Mouse (Mus musculus): ENCODE measurements around the gene Cbr2. TPM values are rescaled to one million over a fixed set of nuclear protein-coding genes. Genes with fewer than 3 reads are reported as not detected.
"Not testable (repeated sequence)": the region's sequence is repeated elsewhere in the genome, so short reads cannot be mapped to it uniquely, and the experiment has no call there.

Cbr2 gene
- polyA plus RNA-seq, 1 experiment = 30.7 TPM

- Histone ChIP-seq H3K4me1 (ENCODE audit: control insufficient read depth, insufficient read depth, low read length) (peaks cover 6% of the 10 kb centered on the region), H3K27ac (ENCODE audit: insufficient read depth, low read length) (no peak overlapping the region), H3K4me3 (ENCODE audit: insufficient read depth, low read length) (no peak overlapping the region)
- no peak for TF ChIP-seq POLR2A (IDR thresholded peaks at IDR 0.05; ENCODE audit: low read depth, low read length)
- no peak for TF ChIP-seq CTCF (IDR thresholded peaks at IDR 0.05; ENCODE audit: borderline replicate concordance, insufficient read depth, low read length)
Measured at GRCm38 (mm10) chr11:120730331-120730870, 1.5 kb downstream of the Cbr2 start.

DNA sequence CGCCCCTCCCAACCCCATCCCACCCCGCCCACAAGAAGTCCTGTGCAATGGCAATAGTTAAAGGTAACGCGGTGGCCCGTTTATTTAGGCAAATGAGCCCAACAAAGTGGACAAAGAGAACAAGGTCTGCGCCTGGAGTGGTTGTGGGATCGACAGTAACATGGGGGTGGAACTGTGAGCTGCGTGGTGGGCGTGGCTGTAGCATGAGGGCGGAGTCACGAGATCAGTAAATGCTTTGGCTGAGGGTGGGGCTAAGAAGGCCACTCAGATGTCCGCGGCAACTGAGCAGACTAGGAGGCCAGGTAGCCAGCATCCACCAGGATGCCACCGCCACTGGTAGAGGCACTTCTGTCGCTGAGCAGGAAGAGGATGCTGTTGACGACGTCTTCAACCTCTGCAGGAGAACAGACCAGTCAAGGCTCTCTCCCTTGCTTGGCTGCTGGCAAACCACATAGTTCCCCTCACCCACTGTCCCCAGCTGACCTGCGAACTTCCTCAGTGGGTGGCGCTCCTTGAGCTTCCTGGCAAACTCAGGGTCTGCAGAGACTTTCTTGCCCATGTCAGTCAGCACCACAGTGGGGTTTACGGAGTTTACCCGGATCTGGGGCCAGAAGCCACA, 2.4 kb downstream of the Cbr2 start:
- H3K27ac ChIP-seq (ENCODE audit: insufficient read depth, low read length); H3K4me1 ChIP-seq (ENCODE audit: control insufficient read depth, insufficient read depth, low read length); H3K4me3 ChIP-seq (ENCODE audit: insufficient read depth, low read length): not testable (repeated sequence)

DNA sequence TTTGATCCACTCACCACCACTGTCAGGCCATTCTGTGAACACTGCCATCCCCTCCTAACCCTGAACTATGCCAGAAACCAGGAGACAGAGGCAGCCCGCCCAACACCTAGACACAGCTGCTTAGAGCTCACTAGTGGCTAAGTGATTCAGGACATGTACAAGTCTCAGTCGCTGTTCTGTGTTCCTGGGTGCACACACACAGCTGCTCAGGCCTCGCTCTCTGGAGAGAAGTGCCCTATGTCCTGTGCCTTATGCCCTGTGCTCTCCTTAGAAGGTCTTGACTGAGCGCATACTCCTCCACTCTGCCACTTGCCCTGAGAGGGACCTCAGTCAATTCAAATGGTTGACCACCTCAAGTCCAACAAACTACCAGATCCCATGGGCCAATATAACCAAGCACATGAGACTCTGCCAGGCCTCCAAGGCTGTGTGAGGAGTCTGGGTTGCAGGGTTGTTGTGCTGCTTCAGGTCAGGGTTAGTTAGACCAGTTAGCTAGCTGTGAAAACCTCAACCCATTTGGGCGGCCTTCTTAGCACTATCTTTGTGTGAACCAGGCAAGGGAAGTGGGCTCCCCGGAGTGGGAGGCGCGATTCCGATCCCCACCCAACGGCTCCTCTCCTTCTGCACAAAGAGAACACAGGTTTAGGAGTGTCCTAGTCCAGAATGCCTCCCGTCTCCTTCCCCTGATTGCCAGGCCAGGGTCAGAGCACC, 3.2 kb downstream of the Cbr2 start:
- Histone ChIP-seq H3K4me3 (ENCODE audit: insufficient read depth, low read length) (no peak overlapping the region), H3K27ac (ENCODE audit: insufficient read depth, low read length) (no peak overlapping the region), H3K4me1 (ENCODE audit: control insufficient read depth, insufficient read depth, low read length) (peaks cover 6% of the 10 kb centered on the region)
- TF ChIP-seq CTCF (IDR thresholded peaks at IDR 0.05; ENCODE audit: borderline replicate concordance, insufficient read depth, low read length) (no peak), POLR2A (IDR thresholded peaks at IDR 0.05; ENCODE audit: low read depth, low read length) (no peak)

DNA sequence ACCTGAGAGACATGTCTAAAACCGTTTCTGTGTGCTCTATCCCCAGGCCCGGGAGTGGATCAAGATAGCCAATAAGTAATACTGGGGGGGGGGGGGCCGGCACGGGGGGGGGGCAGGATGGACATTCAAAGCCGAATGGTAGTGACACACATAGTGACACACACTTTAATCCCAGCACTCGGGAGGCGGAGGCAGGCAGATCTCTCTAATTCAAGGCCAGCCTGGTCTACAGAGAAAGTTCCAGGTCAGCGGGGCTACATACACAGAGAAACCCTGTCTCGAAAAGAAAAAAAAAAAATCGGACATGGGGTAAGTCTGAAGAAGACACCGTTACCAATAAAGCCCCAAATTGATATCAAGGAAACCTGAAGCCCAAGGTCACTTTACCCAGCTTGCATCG, 4.3 kb downstream of the Cbr2 start:
- Histone ChIP-seq H3K4me1 (ENCODE audit: control insufficient read depth, insufficient read depth, low read length) (peaks cover 3% of the 10 kb centered on the region; the same call in 1 of the 2 replicates), H3K4me3 (ENCODE audit: insufficient read depth, low read length) (no peak overlapping the region), H3K27ac (ENCODE audit: insufficient read depth, low read length) (no peak overlapping the region)
- TF ChIP-seq POLR2A (IDR thresholded peaks at IDR 0.05; ENCODE audit: low read depth, low read length) = no peak
- no peak for TF ChIP-seq CTCF (IDR thresholded peaks at IDR 0.05; ENCODE audit: borderline replicate concordance, insufficient read depth, low read length)

- Histone ChIP-seq H3K4me1 (ENCODE audit: control insufficient read depth, insufficient read depth, low read length) (peaks cover 3% of the 10 kb centered on the region; the same call in 1 of the 2 replicates), H3K27ac (ENCODE audit: insufficient read depth, low read length) (no peak within 1 kb of the TSS), H3K4me3 (ENCODE audit: insufficient read depth, low read length) (peak within 1 kb of the TSS; percentile 60)
- TF ChIP-seq CTCF (IDR thresholded peaks at IDR 0.05; ENCODE audit: borderline replicate concordance, insufficient read depth, low read length) = peak; percentile 32; the same call in 1 of the 2 replicates
- peak; percentile 94 for TF ChIP-seq POLR2A (IDR thresholded peaks at IDR 0.05; ENCODE audit: low read depth, low read length)
Measured at GRCm38 (mm10) chr11:120727169-120727527, 4.8 kb downstream of the Cbr2 start, which contains the start of gene Dcxr. Gene Dcxr, minus strand, starts transcription at chr11:120727281.

DNA sequence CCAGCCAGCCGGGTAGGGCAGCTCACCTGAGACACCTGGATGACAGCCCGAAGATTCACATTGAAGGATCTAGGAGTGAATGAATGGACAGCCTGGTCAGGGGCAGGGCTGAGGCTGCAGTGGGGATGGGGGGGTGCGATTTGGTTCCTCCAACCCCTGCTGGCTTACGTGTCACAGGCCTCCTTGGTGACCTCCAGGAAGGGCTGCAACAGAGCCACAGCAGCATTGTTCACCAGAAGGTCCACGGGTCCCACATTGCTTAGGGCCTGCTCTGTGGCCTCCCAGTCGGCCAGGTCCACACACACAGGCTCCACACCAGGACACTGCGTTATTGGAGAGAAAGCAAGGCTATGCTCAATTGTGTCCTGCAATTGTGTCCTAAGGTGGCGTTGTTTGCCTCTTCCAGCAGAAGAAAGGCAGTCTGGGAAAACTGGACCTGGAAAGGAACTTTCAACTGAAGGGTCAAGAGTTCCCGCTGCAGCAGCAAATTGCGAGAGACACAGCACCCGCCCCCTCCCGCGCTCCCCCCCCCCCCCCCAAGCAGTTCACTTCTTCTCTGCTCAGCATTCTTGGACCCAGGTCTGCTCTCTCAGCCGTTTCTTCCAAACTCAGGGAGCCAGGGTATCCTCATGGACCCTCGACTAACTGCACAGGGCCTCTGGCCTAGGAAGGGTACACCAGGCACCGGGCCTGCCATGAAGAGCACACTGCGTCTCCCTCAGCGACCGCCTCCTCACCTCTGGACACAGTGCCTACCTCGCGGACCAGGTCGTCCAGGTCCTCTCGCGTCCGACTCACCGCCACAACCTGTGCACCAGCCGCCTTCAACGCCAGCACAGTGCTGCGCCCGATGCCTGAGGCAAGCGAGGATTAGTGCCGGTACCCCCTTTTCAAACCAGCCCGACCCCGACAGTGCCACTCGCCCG, 5.4 kb downstream of the Cbr2 start:
- peak overlapping the region; percentile 60 for H3K4me3 ChIP-seq (ENCODE audit: insufficient read depth, low read length)
- peaks cover 2% of the 10 kb centered on the region; the same call in 1 of the 2 replicates for H3K4me1 ChIP-seq (ENCODE audit: control insufficient read depth, insufficient read depth, low read length)
- TF ChIP-seq POLR2A (IDR thresholded peaks at IDR 0.05; ENCODE audit: low read depth, low read length) (no peak), CTCF (IDR thresholded peaks at IDR 0.05; ENCODE audit: borderline replicate concordance, insufficient read depth, low read length) (no peak)
- H3K27ac ChIP-seq (ENCODE audit: insufficient read depth, low read length) = no peak overlapping the region

GRCm38 (mm10) chr11:120723509-120723908, 8.4 kb downstream of the Cbr2 start:
- Histone ChIP-seq H3K4me3 (ENCODE audit: insufficient read depth, low read length) (no peak overlapping the region), H3K4me1 (ENCODE audit: control insufficient read depth, insufficient read depth, low read length) (no peaks in the 10 kb centered on the region), H3K27ac (ENCODE audit: insufficient read depth, low read length) (no peak overlapping the region)
- no peak for TF ChIP-seq CTCF (IDR thresholded peaks at IDR 0.05; ENCODE audit: borderline replicate concordance, insufficient read depth, low read length)
- peak; percentile 34; the same call in 1 of the 2 replicates for TF ChIP-seq POLR2A (IDR thresholded peaks at IDR 0.05; ENCODE audit: low read depth, low read length)

- H3K27ac ChIP-seq (ENCODE audit: insufficient read depth, low read length) = no peak overlapping the region
- no peak overlapping the region for H3K4me3 ChIP-seq (ENCODE audit: insufficient read depth, low read length)
- no peaks in the 10 kb centered on the region for H3K4me1 ChIP-seq (ENCODE audit: control insufficient read depth, insufficient read depth, low read length)
- TF ChIP-seq POLR2A (IDR thresholded peaks at IDR 0.05; ENCODE audit: low read depth, low read length) (peak; percentile 36), CTCF (IDR thresholded peaks at IDR 0.05; ENCODE audit: borderline replicate concordance, insufficient read depth, low read length) (no peak)
Measured at GRCm38 (mm10) chr11:120722761-120723382, 9.0 kb downstream of the Cbr2 start.

- Histone ChIP-seq H3K4me3 (ENCODE audit: insufficient read depth, low read length) (peak overlapping the region; percentile 25), H3K27ac (ENCODE audit: insufficient read depth, low read length) (no peak overlapping the region), H3K4me1 (ENCODE audit: control insufficient read depth, insufficient read depth, low read length) (no peaks in the 10 kb centered on the region)
- TF ChIP-seq POLR2A (IDR thresholded peaks at IDR 0.05; ENCODE audit: low read depth, low read length) (no peak; the same call in 1 of the 2 replicates), CTCF (IDR thresholded peaks at IDR 0.05; ENCODE audit: borderline replicate concordance, insufficient read depth, low read length) (no peak)
Measured at GRCm38 (mm10) chr11:120722067-120722630, 9.8 kb downstream of the Cbr2 start.
